Mouse (Mus musculus) right cerebral cortex, postnatal 10 days (tissue): ENCODE results near the gene Dhdh.
"Not testable (repeated sequence)": the region's sequence is repeated elsewhere in the genome, so short reads cannot be mapped to it uniquely, and the experiment has no call there.

Experiments used
- DNase-seq, 2 experiments: peaks; one replicate each; pipeline ENCODE4 v3.0.0; 2021; ENCODE audit warnings: low spot score in 2 of 2

Dhdh gene

GRCm38 (mm10) chr7:45475291-45475969, 13.2 kb downstream of the Dhdh start:
- DNase-seq: no peak

- peak; percentile 78 to 82 for DNase-seq
Measured at GRCm38 (mm10) chr7:45470869-45471268, 17.7 kb downstream of the Dhdh start.

- DNase-seq: no peak
Measured at GRCm38 (mm10) chr7:45467090-45467670, 21.4 kb downstream of the Dhdh start.

- DNase-seq: peak; percentile 98
Measured at GRCm38 (mm10) chr7:45466283-45467089, 22.1 kb downstream of the Dhdh start, which contains the start of gene Bax. Gene Bax (minus strand): TSS chr7:45466898.

GRCm38 (mm10) chr7:45465549-45465948, 23.1 kb downstream of the Dhdh start:
- DNase-seq: no peak

GRCm38 (mm10) chr7:45465112-45465511, 23.5 kb downstream of the Dhdh start:
- DNase-seq: no peak

GRCm38 (mm10) chr7:45463987-45464778, 24.4 kb downstream of the Dhdh start:
- DNase-seq: no peak

GRCm38 (mm10) chr7:45462868-45463267, 25.7 kb downstream of the Dhdh start:
- DNase-seq: not testable (repeated sequence)

GRCm38 (mm10) chr7:45462325-45462724, 26.3 kb downstream of the Dhdh start:
- no peak for DNase-seq

- no peak for DNase-seq
Measured at GRCm38 (mm10) chr7:45461781-45462180, 26.8 kb downstream of the Dhdh start.

- DNase-seq: no peak
Measured at GRCm38 (mm10) chr7:45461326-45461725, 27.3 kb downstream of the Dhdh start.

GRCm38 (mm10) chr7:45460860-45461314, 27.7 kb downstream of the Dhdh start:
- DNase-seq: peak in 1 of 2 experiments; percentile 69

- DNase-seq: no peak
Measured at GRCm38 (mm10) chr7:45460377-45460776, 28.2 kb downstream of the Dhdh start.

GRCm38 (mm10) chr7:45459564-45460140, 29.0 kb downstream of the Dhdh start, which contains the start of gene Ftl1:
Gene Ftl1 (minus strand): TSS chr7:45459884.
- DNase-seq: peak; percentile 99

- DNase-seq: peak; percentile 86 to 89
Measured at GRCm38 (mm10) chr7:45458748-45459563, 29.6 kb downstream of the Dhdh start.

- DNase-seq: peak in 1 of 2 experiments; percentile 49
Measured at GRCm38 (mm10) chr7:45457204-45458060, 31.2 kb downstream of the Dhdh start.

- no peak for DNase-seq
Measured at GRCm38 (mm10) chr7:45456721-45457203, 31.8 kb downstream of the Dhdh start.

- DNase-seq: no peak
Measured at GRCm38 (mm10) chr7:45455932-45456696, 32.5 kb downstream of the Dhdh start.
